8 mouse cellular contexts compared by ENCODE assay signal in the genomic region with DNA sequence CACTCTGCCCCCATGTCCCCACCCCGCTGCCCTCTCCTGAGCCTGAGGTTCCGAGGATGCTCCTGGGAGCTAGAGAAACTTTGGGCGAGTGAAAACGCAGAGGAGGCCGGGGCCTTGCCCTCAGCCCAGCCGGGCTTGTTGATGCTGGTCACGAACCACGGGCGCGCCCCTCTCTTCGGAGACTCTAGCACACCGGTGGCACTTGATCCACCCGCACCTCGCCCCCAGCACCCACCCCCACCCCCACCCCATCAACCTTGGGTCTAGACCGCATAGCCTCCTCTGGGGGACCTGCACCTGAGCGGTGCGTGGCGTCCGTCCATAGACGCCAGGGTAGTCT. TPM values are rescaled to one million over a fixed set of nuclear protein-coding genes. Genes with fewer than 3 reads are reported as not detected.
DNase-seq lines count a peak whose midpoint lies in the region; ATAC-seq and TF ChIP-seq lines count a peak whose summit lies in the region.

No protein-coding gene starts in this region.

- peak overlapping the region; percentile 69 for H3K4me3 ChIP-seq in heart, embryonic 13.5 days
- H3K4me3 ChIP-seq in ES-E14 (ENCODE audit: insufficient read depth in 1 of 2, low read depth in 1 of 2, low read length in 2 of 2, poor library complexity in 1 of 2, severe bottlenecking in 1 of 2) (peak overlapping the region; percentile 50 to 59), macrophage (ENCODE audit: inconsistent target) (peak overlapping the region; percentile 39; the same call in 1 of the 2 replicates)
- H3K4me3 ChIP-seq in forebrain, embryonic 15.5 days, result peak overlapping the region; percentile 62

- H3K27ac ChIP-seq in heart, embryonic 13.5 days (replicated peaks), result peak overlapping the region; percentile 69
- H3K27ac ChIP-seq in ES-E14 (ENCODE audit: insufficient read depth, low read depth, low read length, poor library complexity, severe bottlenecking), result no peak overlapping the region
- no peak overlapping the region for H3K27ac ChIP-seq in forebrain, embryonic 15.5 days (replicated peaks)
- no peak overlapping the region for H3K27ac ChIP-seq in macrophage

- WGBS in heart, embryonic 13.5 days, result 1% methylated on average over 18 of the region's 20 CpGs
- WGBS in forebrain, embryonic 15.5 days, result 2% methylated on average over 19 of the region's 20 CpGs
- WGBS in macrophage (ENCODE audit: missing documents), result 6% methylated on average over 19 of the region's 20 CpGs

- peaks cover 78% of the 10 kb centered on the region for H3K27me3 ChIP-seq in heart, embryonic 13.5 days (replicated peaks)
- peaks cover 56% of the 10 kb centered on the region for H3K27me3 ChIP-seq in forebrain, embryonic 15.5 days

- no peaks in the 10 kb centered on the region for H3K79me2 ChIP-seq in macrophage (ENCODE audit: inconsistent target)

- no peak for ATAC-seq in heart, embryonic 13.5 days (ENCODE audit: extremely low read depth, insufficient number of reproducible peaks, low FRiP score, low TSS enrichment)
- ATAC-seq in forebrain, embryonic 15.5 days (replicated peaks), result peak; percentile 18; the same call in 1 of the 2 replicates

- peaks cover 29% of the 10 kb centered on the region for H3K4me1 ChIP-seq in heart, embryonic 13.5 days
- no peaks in the 10 kb centered on the region for H3K4me1 ChIP-seq in ES-E14 (ENCODE audit: control insufficient read depth in 2 of 2, insufficient read depth in 2 of 2, low read length in 2 of 2, poor library complexity in 1 of 2)
- peaks cover 32% of the 10 kb centered on the region for H3K4me1 ChIP-seq in forebrain, embryonic 15.5 days

- in situ Hi-C loops in ES-E14 (cut with MboI; ENCODE audit: low sequenced_read_pairs in 2 of 2, unreplicated experiment in 2 of 2), result loop anchor here in 1 of 2 experiments (5.0 to 10.0 kb wide), 3 partner anchors 87 to 750 kb away; partner anchors contain the start of gene Ptf1a

- no peak for DNase-seq in heart, adult 8-10 months (ENCODE audit: low spot score)
- DNase-seq in ES-E14 (ENCODE audit: low read depth, low spot score) (no peak), adipocyte (ENCODE audit: low spot score) (no peak)
- DNase-seq in kidney, postnatal 4 days, result no peak
- DNase-seq in cerebellum, postnatal 10 days, result no peak

- peak overlapping the region; percentile 88 for H3K9ac ChIP-seq in heart, embryonic 13.5 days
- H3K9ac ChIP-seq in ES-E14 (ENCODE audit: insufficient read depth, low read depth, low read length, poor library complexity, severe bottlenecking), result peak overlapping the region; percentile 67; the same call in 1 of the 2 replicates
- peak overlapping the region; percentile 74 for H3K9ac ChIP-seq in forebrain, embryonic 15.5 days (replicated peaks)

- no peaks in the 10 kb centered on the region for H3K9me3 ChIP-seq in heart, embryonic 13.5 days
- H3K9me3 ChIP-seq in ES-E14 (ENCODE audit: control insufficient read depth, insufficient read depth, low read depth, low read length), result no peaks in the 10 kb centered on the region
- no peaks in the 10 kb centered on the region for H3K9me3 ChIP-seq in forebrain, embryonic 15.5 days

- peak overlapping the region; percentile 93 for H3K4me2 ChIP-seq in heart, embryonic 13.5 days
- peak overlapping the region; percentile 95 for H3K4me2 ChIP-seq in forebrain, embryonic 15.5 days (replicated peaks)

- H3K36me3 ChIP-seq in heart, embryonic 13.5 days, result no peaks in the 10 kb centered on the region
- H3K36me3 ChIP-seq in ES-E14 (ENCODE audit: control insufficient read depth, insufficient read depth, low read length, poor library complexity, severe bottlenecking) (no peaks in the 10 kb centered on the region), macrophage (ENCODE audit: inconsistent target) (no peaks in the 10 kb centered on the region)
- H3K36me3 ChIP-seq in forebrain, embryonic 15.5 days, result no peaks in the 10 kb centered on the region

TF ChIP-seq in ES-E14, 5 proteins besides CTCF, POLR2A, EP300 and RAD21:
- TF ChIP-seq MAFK (IDR thresholded peaks at IDR 0.05; ENCODE audit: insufficient read depth, low read depth, low read length) (no peak), CHD2 (IDR thresholded peaks at IDR 0.05; ENCODE audit: low read depth, low read length) (no peak), ZNF384 (IDR thresholded peaks at IDR 0.05; ENCODE audit: low read depth, low read length) (no peak), ZC3H11A (IDR thresholded peaks at IDR 0.05; ENCODE audit: borderline replicate concordance, low read depth, low read length) (no peak), HCFC1 (IDR thresholded peaks at IDR 0.05; ENCODE audit: borderline replicate concordance, insufficient read depth, low read length) (no peak)
TF ChIP-seq in ES-E14: peak in this region for 0.

RNA-seq across cellular contexts. Expression of gene Spag6, which starts 0.7 kb away (rescaled TPM):
- 0.17 TPM in 1 of 2 replicates, not detected in the other for polyA plus RNA-seq in heart, embryonic 13.5 days (2015; fragmentation: Nextera tagmentation; extraction: Ambion mirVana)
- total RNA-seq in heart, adult 8-10 months (2022), result under 1 TPM in 3 of 4 experiments, not detected in 1; 0.38 to 0.65 (median 0.49) TPM
- not detected in 2 replicates for total RNA-seq in ES-E14 (2012; rRNA removed)
- polyA plus RNA-seq in forebrain, embryonic 15.5 days (2015; fragmentation: Nextera tagmentation; extraction: Ambion mirVana), result 0.09 TPM in 1 of 2 replicates, not detected in the other
- 1 to 10 TPM in 6 of 26 experiments, not detected in 20; 1.2 to 2.0 (median 1.8) TPM for total RNA-seq in macrophage (2018; cell fraction: chromatin; rRNA removed)
- under 1 TPM in 6 of 26 experiments, not detected in 20; 0.17 to 0.28 (median 0.20) TPM for total RNA-seq in macrophage (2018; cell fraction: cytosol; rRNA removed)
- total RNA-seq in macrophage (2018; cell fraction: nucleus; rRNA removed), result 1 to 10 TPM in 5 of 26 experiments, under 1 TPM in 3, not detected in 18; 0.76 to 2.7 (median 1.1) TPM
- not detected in 3 replicates for polyA plus RNA-seq in macrophage (2018)

RNA-seq across cellular contexts. Expression of gene Bmi1, which starts 17.8 kb away (rescaled TPM):
- 11.5 and 12.8 TPM in 2 replicates for polyA plus RNA-seq in heart, embryonic 13.5 days (2015; fragmentation: Nextera tagmentation; extraction: Ambion mirVana)
- total RNA-seq in heart, adult 8-10 months (2022), result 10 to 100 TPM; 51.9 to 74.4 (median 64.3) TPM
- 9.8 and 13.6 TPM in 2 replicates for total RNA-seq in ES-E14 (2012; rRNA removed)
- 38.0 and 39.8 TPM in 2 replicates for polyA plus RNA-seq in forebrain, embryonic 15.5 days (2015; fragmentation: Nextera tagmentation; extraction: Ambion mirVana)
- total RNA-seq in macrophage (2018; cell fraction: chromatin; rRNA removed), result 10 to 100 TPM in 22 of 26 experiments, 1 to 10 TPM in 4; 7.8 to 41.5 (median 19.7) TPM
- 10 to 100 TPM; 23.3 to 46.9 (median 31.6) TPM for total RNA-seq in macrophage (2018; cell fraction: cytosol; rRNA removed)
- total RNA-seq in macrophage (2018; cell fraction: nucleus; rRNA removed), result 10 to 100 TPM in 23 of 26 experiments, 1 to 10 TPM in 3; 7.3 to 58.9 (median 25.7) TPM
- polyA plus RNA-seq in macrophage (2018), result 25.3 to 32.7 TPM (median 27.5 TPM) in 3 replicates

RNA-seq across cellular contexts. Expression of gene Commd3, which starts 22.4 kb away (rescaled TPM):
- polyA plus RNA-seq in heart, embryonic 13.5 days (2015; fragmentation: Nextera tagmentation; extraction: Ambion mirVana), result 164 and 184 TPM in 2 replicates
- 100 to 1,000 TPM in 1 of 4 experiments, 10 to 100 TPM in 3; 88.6 to 108 (median 96.9) TPM for total RNA-seq in heart, adult 8-10 months (2022)
- total RNA-seq in ES-E14 (2012; rRNA removed), result 22.4 and 35.9 TPM in 2 replicates
- 263 and 266 TPM in 2 replicates for polyA plus RNA-seq in forebrain, embryonic 15.5 days (2015; fragmentation: Nextera tagmentation; extraction: Ambion mirVana)
- 100 to 1,000 TPM in 14 of 26 experiments, 10 to 100 TPM in 12; 20.5 to 261 (median 102) TPM for total RNA-seq in macrophage (2018; cell fraction: chromatin; rRNA removed)
- 100 to 1,000 TPM in 25 of 26 experiments, 10 to 100 TPM in 1; 95.7 to 156 (median 126) TPM for total RNA-seq in macrophage (2018; cell fraction: cytosol; rRNA removed)
- 100 to 1,000 TPM in 8 of 26 experiments, 10 to 100 TPM in 18; 26.6 to 208 (median 75.0) TPM for total RNA-seq in macrophage (2018; cell fraction: nucleus; rRNA removed)
- 139 to 148 TPM (median 141 TPM) in 3 replicates for polyA plus RNA-seq in macrophage (2018)
